Mouse (Mus musculus): ENCODE measurements around the gene Ttc28. TPM values are rescaled to one million over a fixed set of nuclear protein-coding genes. Genes with fewer than 3 reads are reported as not detected.

Gene Ttc28
- polyA plus RNA-seq, 1 experiment from 2014 or later: 11.7 TPM

- peak; percentile 50 for DNase-seq (ENCODE audit: low spot score)
- peak; percentile 75 for ATAC-seq (replicated peaks; ENCODE audit: insufficient number of reproducible peaks, low FRiP score, low TSS enrichment, low read depth)
- peaks cover 7% of the 10 kb centered on the region; the same call in 1 of the 2 replicates for H3K4me1 ChIP-seq (ENCODE audit: control insufficient read depth, insufficient read depth, low read length)
- H3K9me3 ChIP-seq (replicated peaks; ENCODE audit: control insufficient read depth, low read length): no peaks in the 10 kb centered on the region
- no peak overlapping the region for H3K4me2 ChIP-seq (ENCODE audit: low read depth, low read length)
- H3K36me3 ChIP-seq (replicated peaks; ENCODE audit: control insufficient read depth, insufficient read depth, low read depth, low read length): no peaks in the 10 kb centered on the region
- H3K9ac ChIP-seq (replicated peaks; ENCODE audit: low read length): peak overlapping the region; percentile 29; the same call in 1 of the 2 replicates
- WGBS: 33% methylated on average over 16 of the region's 16 CpGs
- H3K27me3 ChIP-seq (ENCODE audit: control insufficient read depth, insufficient read depth, low read length): no peaks in the 10 kb centered on the region
- H3K27ac ChIP-seq (replicated peaks; ENCODE audit: low read depth, low read length): peak overlapping the region; percentile 63; the same call in 1 of the 2 replicates
- no peak overlapping the region for H3K4me3 ChIP-seq (ENCODE audit: low read depth, low read length)
These were observed 341.2 kb downstream of the Ttc28 start for GRCm38 (mm10) chr5:111220679-111221380.

DNA sequence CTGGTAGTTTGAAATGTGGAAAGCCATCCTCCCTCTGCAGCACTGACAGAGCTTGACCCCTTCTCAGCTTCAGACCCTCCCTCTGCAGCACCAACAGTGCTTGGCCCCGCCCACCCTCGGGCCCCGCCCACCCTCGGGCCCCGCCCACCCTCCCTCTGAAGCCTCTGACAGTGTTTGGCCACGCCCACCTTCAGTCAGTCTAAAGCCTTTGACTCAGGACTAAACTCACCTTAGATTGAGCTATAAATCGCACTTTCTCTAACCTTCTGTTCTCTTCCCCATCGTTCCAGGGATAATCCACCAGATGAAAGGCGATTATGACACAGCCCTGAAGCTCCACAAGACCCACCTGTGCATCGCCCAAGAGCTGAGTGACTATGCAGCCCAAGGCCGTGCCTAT lies 343.2 kb downstream of the Ttc28 start:
- Histone ChIP-seq H3K27me3 (ENCODE audit: control insufficient read depth, insufficient read depth, low read length) (no peaks in the 10 kb centered on the region), H3K36me3 (replicated peaks; ENCODE audit: control insufficient read depth, insufficient read depth, low read depth, low read length) (no peaks in the 10 kb centered on the region), H3K27ac (replicated peaks; ENCODE audit: low read depth, low read length) (no peak overlapping the region), H3K4me3 (ENCODE audit: low read depth, low read length) (no peak overlapping the region), H3K4me2 (ENCODE audit: low read depth, low read length) (no peak overlapping the region), H3K9ac (replicated peaks; ENCODE audit: low read length) (no peak overlapping the region), H3K4me1 (ENCODE audit: control insufficient read depth, insufficient read depth, low read length) (peaks cover 10% of the 10 kb centered on the region), H3K9me3 (replicated peaks; ENCODE audit: control insufficient read depth, low read length) (no peaks in the 10 kb centered on the region)
- DNase-seq (ENCODE audit: low spot score) (no peak), ATAC-seq (replicated peaks; ENCODE audit: insufficient number of reproducible peaks, low FRiP score, low TSS enrichment, low read depth) (no peak)
- 43% methylated on average over 11 of the region's 11 CpGs for WGBS

GRCm38 (mm10) chr5:111225306-111225705 lies 345.7 kb downstream of the Ttc28 start:
- ATAC-seq (replicated peaks; ENCODE audit: insufficient number of reproducible peaks, low FRiP score, low TSS enrichment, low read depth) (no peak), DNase-seq (ENCODE audit: low spot score) (no peak)
- Histone ChIP-seq H3K4me2 (ENCODE audit: low read depth, low read length) (no peak overlapping the region), H3K36me3 (replicated peaks; ENCODE audit: control insufficient read depth, insufficient read depth, low read depth, low read length) (no peaks in the 10 kb centered on the region), H3K9ac (replicated peaks; ENCODE audit: low read length) (no peak overlapping the region), H3K9me3 (replicated peaks; ENCODE audit: control insufficient read depth, low read length) (no peaks in the 10 kb centered on the region), H3K27me3 (ENCODE audit: control insufficient read depth, insufficient read depth, low read length) (no peaks in the 10 kb centered on the region), H3K4me1 (ENCODE audit: control insufficient read depth, insufficient read depth, low read length) (peaks cover 26% of the 10 kb centered on the region), H3K4me3 (ENCODE audit: low read depth, low read length) (no peak overlapping the region), H3K27ac (replicated peaks; ENCODE audit: low read depth, low read length) (no peak overlapping the region)
- WGBS: 79% methylated on average over 11 of the region's 11 CpGs

DNA sequence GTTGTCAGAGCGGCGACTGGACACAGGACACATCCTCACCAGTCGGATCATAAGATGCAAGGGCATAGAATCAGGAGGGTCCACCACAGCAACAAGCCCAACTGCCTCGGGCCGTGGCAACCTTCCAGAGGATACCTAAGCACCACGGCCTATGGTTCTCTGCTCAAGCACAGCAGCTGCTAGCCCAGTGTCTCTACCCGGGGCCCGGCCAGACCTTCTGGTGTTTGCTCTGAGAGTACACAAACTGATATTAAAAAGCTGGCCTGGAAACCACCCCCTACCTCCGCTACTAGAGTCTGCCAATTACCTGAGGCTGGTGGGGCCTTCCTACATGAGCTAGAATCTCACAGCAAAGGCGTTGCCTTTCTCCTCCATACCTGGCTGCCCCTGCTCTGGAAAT lies 346.9 kb downstream of the Ttc28 start:
- Histone ChIP-seq H3K4me2 (ENCODE audit: low read depth, low read length) (no peak overlapping the region), H3K4me3 (ENCODE audit: low read depth, low read length) (no peak overlapping the region), H3K4me1 (ENCODE audit: control insufficient read depth, insufficient read depth, low read length) (peaks cover 22% of the 10 kb centered on the region), H3K9ac (replicated peaks; ENCODE audit: low read length) (no peak overlapping the region), H3K27me3 (ENCODE audit: control insufficient read depth, insufficient read depth, low read length) (no peaks in the 10 kb centered on the region), H3K36me3 (replicated peaks; ENCODE audit: control insufficient read depth, insufficient read depth, low read depth, low read length) (no peaks in the 10 kb centered on the region), H3K27ac (replicated peaks; ENCODE audit: low read depth, low read length) (no peak overlapping the region), H3K9me3 (replicated peaks; ENCODE audit: control insufficient read depth, low read length) (no peaks in the 10 kb centered on the region)
- no peak for DNase-seq (ENCODE audit: low spot score)
- ATAC-seq (replicated peaks; ENCODE audit: insufficient number of reproducible peaks, low FRiP score, low TSS enrichment, low read depth): no peak
- 86% methylated on average over 10 of the region's 10 CpGs for WGBS

DNA sequence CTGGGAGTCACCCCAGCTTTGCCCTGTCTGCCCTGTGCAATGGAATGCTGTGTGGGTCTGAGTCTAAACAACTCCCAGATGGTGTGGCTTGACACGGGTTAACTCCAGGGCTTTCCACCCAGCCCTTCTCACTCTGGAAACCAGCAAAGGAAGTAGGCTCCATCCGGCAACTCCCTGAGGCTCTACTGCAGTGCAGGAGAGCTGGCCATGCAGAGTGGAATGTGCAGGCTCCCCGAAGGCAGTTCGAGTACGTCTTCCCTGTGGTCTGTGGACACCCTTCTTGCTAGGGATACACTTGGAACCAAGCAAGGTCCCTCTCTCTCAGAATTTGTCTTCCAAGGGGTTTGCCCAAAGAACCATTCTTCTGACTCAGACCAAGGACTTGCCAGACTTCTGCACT lies 348.2 kb downstream of the Ttc28 start:
- Histone ChIP-seq H3K9me3 (replicated peaks; ENCODE audit: control insufficient read depth, low read length) (no peaks in the 10 kb centered on the region), H3K27ac (replicated peaks; ENCODE audit: low read depth, low read length) (0 out of 2 replicates have a peak overlapping the region, but pooled peaks have one; percentile 41), H3K4me2 (ENCODE audit: low read depth, low read length) (no peak overlapping the region), H3K4me1 (ENCODE audit: control insufficient read depth, insufficient read depth, low read length) (peaks cover 22% of the 10 kb centered on the region), H3K9ac (replicated peaks; ENCODE audit: low read length) (peak overlapping the region; percentile 25; the same call in 1 of the 2 replicates), H3K36me3 (replicated peaks; ENCODE audit: control insufficient read depth, insufficient read depth, low read depth, low read length) (no peaks in the 10 kb centered on the region), H3K27me3 (ENCODE audit: control insufficient read depth, insufficient read depth, low read length) (no peaks in the 10 kb centered on the region), H3K4me3 (ENCODE audit: low read depth, low read length) (no peak overlapping the region)
- ATAC-seq (replicated peaks; ENCODE audit: insufficient number of reproducible peaks, low FRiP score, low TSS enrichment, low read depth) (no peak), DNase-seq (ENCODE audit: low spot score) (peak; percentile 68)
- WGBS: 21% methylated on average over 5 of the region's 5 CpGs

GRCm38 (mm10) chr5:111228302-111229040 lies 348.9 kb downstream of the Ttc28 start:
- ATAC-seq (replicated peaks; ENCODE audit: insufficient number of reproducible peaks, low FRiP score, low TSS enrichment, low read depth): peak; percentile 63; the same call in 1 of the 2 replicates
- peak; percentile 50 for DNase-seq (ENCODE audit: low spot score)
- peak overlapping the region; percentile 18 for H3K9ac ChIP-seq (replicated peaks; ENCODE audit: low read length)
- H3K4me2 ChIP-seq (ENCODE audit: low read depth, low read length): no peak overlapping the region
- H3K9me3 ChIP-seq (replicated peaks; ENCODE audit: control insufficient read depth, low read length): no peaks in the 10 kb centered on the region
- H3K27me3 ChIP-seq (ENCODE audit: control insufficient read depth, insufficient read depth, low read length): no peaks in the 10 kb centered on the region
- 39% methylated on average over 14 of the region's 14 CpGs for whole genome bisulfite sequencing
- no peak overlapping the region for H3K4me3 ChIP-seq (ENCODE audit: low read depth, low read length)
- H3K27ac ChIP-seq (replicated peaks; ENCODE audit: low read depth, low read length): peak overlapping the region; percentile 44; the same call in 1 of the 2 replicates
- H3K36me3 ChIP-seq (replicated peaks; ENCODE audit: control insufficient read depth, insufficient read depth, low read depth, low read length): no peaks in the 10 kb centered on the region
- peaks cover 26% of the 10 kb centered on the region for H3K4me1 ChIP-seq (ENCODE audit: control insufficient read depth, insufficient read depth, low read length)

DNA sequence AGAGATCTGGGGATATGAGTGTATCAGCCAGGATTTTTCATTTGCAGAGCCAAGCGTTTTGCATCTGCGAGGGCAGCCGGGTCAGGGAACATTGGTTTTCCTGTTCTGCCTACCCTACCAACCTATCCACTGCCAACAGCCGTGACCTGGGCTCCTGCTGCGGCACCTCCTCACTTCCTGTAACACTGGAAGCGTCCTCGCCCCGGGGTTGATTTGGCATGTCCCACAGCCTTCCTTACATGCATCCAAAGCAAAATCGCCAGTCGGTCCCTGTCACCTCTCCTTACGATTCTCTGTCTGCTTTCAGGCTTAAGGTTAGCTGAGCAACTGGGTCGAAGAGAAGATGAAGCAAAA lies 349.4 kb downstream of the Ttc28 start:
- no peak overlapping the region for H3K4me2 ChIP-seq (ENCODE audit: low read depth, low read length)
- H3K4me3 ChIP-seq (ENCODE audit: low read depth, low read length): no peak overlapping the region
- H3K4me1 ChIP-seq (ENCODE audit: control insufficient read depth, insufficient read depth, low read length): peaks cover 26% of the 10 kb centered on the region
- H3K27ac ChIP-seq (replicated peaks; ENCODE audit: low read depth, low read length): no peak overlapping the region
- WGBS: 38% methylated on average over 12 of the region's 12 CpGs
- no peaks in the 10 kb centered on the region for H3K9me3 ChIP-seq (replicated peaks; ENCODE audit: control insufficient read depth, low read length)
- H3K9ac ChIP-seq (replicated peaks; ENCODE audit: low read length): peak overlapping the region; percentile 18; the same call in 1 of the 2 replicates
- no peaks in the 10 kb centered on the region for H3K27me3 ChIP-seq (ENCODE audit: control insufficient read depth, insufficient read depth, low read length)
- H3K36me3 ChIP-seq (replicated peaks; ENCODE audit: control insufficient read depth, insufficient read depth, low read depth, low read length): no peaks in the 10 kb centered on the region
- no peak for DNase-seq (ENCODE audit: low spot score)
- no peak for ATAC-seq (replicated peaks; ENCODE audit: insufficient number of reproducible peaks, low FRiP score, low TSS enrichment, low read depth)

DNA sequence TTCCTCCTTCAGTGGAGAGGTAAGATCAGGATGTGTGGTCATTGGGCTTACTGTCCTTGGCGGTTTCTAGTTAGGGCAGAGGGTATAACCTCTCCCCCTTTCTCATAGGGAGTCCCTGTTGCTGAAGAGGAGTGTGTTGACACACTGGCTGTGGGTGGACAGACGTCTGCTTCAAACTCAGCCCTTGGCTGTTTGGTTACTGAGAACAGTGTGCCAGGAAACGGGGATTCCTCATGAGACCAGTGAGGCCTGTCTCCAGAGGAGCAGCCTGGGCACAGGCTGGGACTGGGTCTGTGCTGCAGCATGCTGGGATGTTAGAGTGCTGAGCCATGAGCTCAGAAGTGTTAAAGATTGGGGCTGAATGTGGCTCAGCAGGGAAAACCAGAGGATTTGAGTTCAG lies 350.1 kb downstream of the Ttc28 start:
- ATAC-seq (replicated peaks; ENCODE audit: insufficient number of reproducible peaks, low FRiP score, low TSS enrichment, low read depth) (no peak), DNase-seq (ENCODE audit: low spot score) (no peak)
- Histone ChIP-seq H3K4me1 (ENCODE audit: control insufficient read depth, insufficient read depth, low read length) (peaks cover 26% of the 10 kb centered on the region), H3K36me3 (replicated peaks; ENCODE audit: control insufficient read depth, insufficient read depth, low read depth, low read length) (no peaks in the 10 kb centered on the region), H3K4me3 (ENCODE audit: low read depth, low read length) (no peak overlapping the region), H3K27ac (replicated peaks; ENCODE audit: low read depth, low read length) (no peak overlapping the region), H3K27me3 (ENCODE audit: control insufficient read depth, insufficient read depth, low read length) (no peaks in the 10 kb centered on the region), H3K9me3 (replicated peaks; ENCODE audit: control insufficient read depth, low read length) (no peaks in the 10 kb centered on the region), H3K9ac (replicated peaks; ENCODE audit: low read length) (no peak overlapping the region), H3K4me2 (ENCODE audit: low read depth, low read length) (no peak overlapping the region)
- 33% methylated on average over 3 of the region's 3 CpGs for WGBS

All from embryonic facial prominence, embryonic 11.5 days (tissue).